Mouse (Mus musculus) myocyte (in vitro differentiated cells): Measurements from ENCODE around the gene Chd3.

Experiments used
- POLR2A ChIP-seq: IDR thresholded peaks from one replicate; pipeline ENCODE4 v1.6.1; 2011; ENCODE audit warnings: low read depth, mild to moderate bottlenecking, control low read depth, moderate library complexity; ENCODE audit not compliant: insufficient read length
- POLR2AphosphoS2 ChIP-seq: IDR thresholded peaks from one replicate; pipeline ENCODE4 v1.6.1; 2011; ENCODE audit warnings: low read depth, control low read depth; ENCODE audit not compliant: insufficient read length
- TCF12 ChIP-seq: IDR thresholded peaks from one replicate; pipeline ENCODE4 v1.6.1; 2011; ENCODE audit warnings: mild to moderate bottlenecking, control low read depth; ENCODE audit not compliant: poor library complexity, insufficient read depth, severe bottlenecking
- USF1 ChIP-seq: IDR thresholded peaks from one replicate; pipeline ENCODE4 v1.6.1; 2011; ENCODE audit warnings: low read depth, mild to moderate bottlenecking, control low read depth, moderate library complexity

- TF ChIP-seq USF1: no peak
- no peak for TF ChIP-seq POLR2A
- TF ChIP-seq POLR2AphosphoS2: no peak
- TF ChIP-seq TCF12: no peak
Observed at GRCm38 (mm10) chr11:69298231-69298630, 71.0 kb downstream of the Chd3 start.
